Mouse (Mus musculus): Measurements from ENCODE around the gene Rufy2. TPM values are rescaled to one million over a fixed set of nuclear protein-coding genes. Genes with fewer than 3 reads are reported as not detected.

Gene Rufy2
- total RNA-seq, 1 experiment, result 15.8 TPM

GRCm38 (mm10) chr10:63026156-63026794 lies 46.3 kb downstream of the Rufy2 start:
- no peaks in the 10 kb centered on the region for H3K36me3 ChIP-seq (ENCODE audit: control insufficient read depth, insufficient read depth, low read length, poor library complexity, severe bottlenecking)
- no peaks in the 10 kb centered on the region for H3K9me3 ChIP-seq (ENCODE audit: control insufficient read depth, insufficient read depth, low read depth, low read length)
- no peak overlapping the region for H3K4me3 ChIP-seq (ENCODE audit: insufficient read depth in 1 of 2, low read depth in 1 of 2, low read length in 2 of 2, poor library complexity in 1 of 2, severe bottlenecking in 1 of 2)
- DNase-seq (ENCODE audit: low read depth, low spot score), result no peak
- H3K27ac ChIP-seq (ENCODE audit: insufficient read depth, low read depth, low read length, poor library complexity, severe bottlenecking), result no peak overlapping the region
- H3K9ac ChIP-seq (ENCODE audit: insufficient read depth, low read depth, low read length, poor library complexity, severe bottlenecking), result no peak overlapping the region
- in situ Hi-C loops (cut with MboI; ENCODE audit: low sequenced_read_pairs in 2 of 2, unreplicated experiment in 2 of 2), result no loop called here
- TF ChIP-seq ZNF384 (IDR thresholded peaks at IDR 0.05; ENCODE audit: low read depth, low read length), result no peak; the same call in 1 of the 2 replicates
- TF ChIP-seq ZC3H11A (IDR thresholded peaks at IDR 0.05; ENCODE audit: borderline replicate concordance, low read depth, low read length), result no peak
- TF ChIP-seq MAFK (IDR thresholded peaks at IDR 0.05; ENCODE audit: insufficient read depth, low read depth, low read length), result no peak
- TF ChIP-seq HCFC1 (IDR thresholded peaks at IDR 0.05; ENCODE audit: borderline replicate concordance, insufficient read depth, low read length), result no peak
- TF ChIP-seq CHD2 (IDR thresholded peaks at IDR 0.05; ENCODE audit: low read depth, low read length), result no peak
- H3K4me1 ChIP-seq (ENCODE audit: control insufficient read depth in 2 of 2, insufficient read depth in 2 of 2, low read length in 2 of 2, poor library complexity in 1 of 2), result peaks cover 3 to 4% of the 10 kb centered on the region in 2 experiments; a peak in 3 of 4 replicates

DNA sequence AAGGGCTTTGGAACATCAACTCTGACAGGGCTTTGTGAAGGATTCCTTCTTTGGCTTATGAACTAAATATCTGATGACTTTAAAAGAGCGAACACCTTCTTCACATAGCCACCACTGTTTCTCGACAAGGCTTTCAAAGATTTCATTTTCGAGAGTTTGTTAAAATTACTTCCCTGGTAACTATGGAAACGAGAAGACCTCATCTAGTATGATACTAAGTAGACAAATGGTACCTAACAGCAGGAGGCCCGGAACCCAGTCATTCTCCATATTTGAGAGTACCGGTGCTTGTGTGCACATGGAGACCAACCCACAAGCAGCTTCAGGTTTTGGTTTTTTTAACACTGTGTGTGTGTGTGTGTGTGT lies 46.8 kb downstream of the Rufy2 start:
- peaks cover 3 to 4% of the 10 kb centered on the region in 2 experiments; a peak in 2 of 4 replicates for H3K4me1 ChIP-seq (ENCODE audit: control insufficient read depth in 2 of 2, insufficient read depth in 2 of 2, low read length in 2 of 2, poor library complexity in 1 of 2)
- no peak for DNase-seq (ENCODE audit: low read depth, low spot score)
- H3K4me3 ChIP-seq (ENCODE audit: insufficient read depth in 1 of 2, low read depth in 1 of 2, low read length in 2 of 2, poor library complexity in 1 of 2, severe bottlenecking in 1 of 2), result no peak overlapping the region

GRCm38 (mm10) chr10:63027376-63028161 lies 47.5 kb downstream of the Rufy2 start:
- in situ Hi-C loops (cut with MboI; ENCODE audit: low sequenced_read_pairs in 2 of 2, unreplicated experiment in 2 of 2), result no loop called here
- Histone ChIP-seq H3K9me3 (ENCODE audit: control insufficient read depth, insufficient read depth, low read depth, low read length) (no peaks in the 10 kb centered on the region), H3K36me3 (ENCODE audit: control insufficient read depth, insufficient read depth, low read length, poor library complexity, severe bottlenecking) (no peaks in the 10 kb centered on the region), H3K4me1 (ENCODE audit: control insufficient read depth in 2 of 2, insufficient read depth in 2 of 2, low read length in 2 of 2, poor library complexity in 1 of 2) (peaks cover 2 to 4% of the 10 kb centered on the region in 2 experiments; a peak in 1 of 4 replicates), H3K27ac (ENCODE audit: insufficient read depth, low read depth, low read length, poor library complexity, severe bottlenecking) (no peak overlapping the region), H3K4me3 (ENCODE audit: insufficient read depth in 1 of 2, low read depth in 1 of 2, low read length in 2 of 2, poor library complexity in 1 of 2, severe bottlenecking in 1 of 2) (no peak overlapping the region), H3K9ac (ENCODE audit: insufficient read depth, low read depth, low read length, poor library complexity, severe bottlenecking) (no peak overlapping the region)
- TF ChIP-seq HCFC1 (IDR thresholded peaks at IDR 0.05; ENCODE audit: borderline replicate concordance, insufficient read depth, low read length) (no peak), CHD2 (IDR thresholded peaks at IDR 0.05; ENCODE audit: low read depth, low read length) (no peak), ZNF384 (IDR thresholded peaks at IDR 0.05; ENCODE audit: low read depth, low read length) (no peak), MAFK (IDR thresholded peaks at IDR 0.05; ENCODE audit: insufficient read depth, low read depth, low read length) (no peak), ZC3H11A (IDR thresholded peaks at IDR 0.05; ENCODE audit: borderline replicate concordance, low read depth, low read length) (no peak)
- no peak for DNase-seq (ENCODE audit: low read depth, low spot score)

More for the DNA sequence above, 46.8 kb downstream of the Rufy2 start:
- Histone ChIP-seq H3K9ac (ENCODE audit: insufficient read depth, low read depth, low read length, poor library complexity, severe bottlenecking) (no peak overlapping the region), H3K9me3 (ENCODE audit: control insufficient read depth, insufficient read depth, low read depth, low read length) (no peaks in the 10 kb centered on the region), H3K36me3 (ENCODE audit: control insufficient read depth, insufficient read depth, low read length, poor library complexity, severe bottlenecking) (no peaks in the 10 kb centered on the region), H3K27ac (ENCODE audit: insufficient read depth, low read depth, low read length, poor library complexity, severe bottlenecking) (no peak overlapping the region)
- no peak for TF ChIP-seq MAFK (IDR thresholded peaks at IDR 0.05; ENCODE audit: insufficient read depth, low read depth, low read length)
- TF ChIP-seq CHD2 (IDR thresholded peaks at IDR 0.05; ENCODE audit: low read depth, low read length), result no peak
- no peak for TF ChIP-seq ZC3H11A (IDR thresholded peaks at IDR 0.05; ENCODE audit: borderline replicate concordance, low read depth, low read length)
- TF ChIP-seq ZNF384 (IDR thresholded peaks at IDR 0.05; ENCODE audit: low read depth, low read length), result no peak
- TF ChIP-seq HCFC1 (IDR thresholded peaks at IDR 0.05; ENCODE audit: borderline replicate concordance, insufficient read depth, low read length), result no peak
- in situ Hi-C loops (cut with MboI; ENCODE audit: low sequenced_read_pairs in 2 of 2, unreplicated experiment in 2 of 2), result no loop called here

GRCm38 (mm10) chr10:63028396-63028795 lies 48.4 kb downstream of the Rufy2 start:
- H3K9me3 ChIP-seq (ENCODE audit: control insufficient read depth, insufficient read depth, low read depth, low read length), result no peaks in the 10 kb centered on the region
- peaks cover 2 to 4% of the 10 kb centered on the region in 2 experiments; a peak in 1 of 4 replicates for H3K4me1 ChIP-seq (ENCODE audit: control insufficient read depth in 2 of 2, insufficient read depth in 2 of 2, low read length in 2 of 2, poor library complexity in 1 of 2)
- no peak overlapping the region for H3K27ac ChIP-seq (ENCODE audit: insufficient read depth, low read depth, low read length, poor library complexity, severe bottlenecking)
- in situ Hi-C loops (cut with MboI; ENCODE audit: low sequenced_read_pairs in 2 of 2, unreplicated experiment in 2 of 2), result no loop called here
- no peak for DNase-seq (ENCODE audit: low read depth, low spot score)
- H3K36me3 ChIP-seq (ENCODE audit: control insufficient read depth, insufficient read depth, low read length, poor library complexity, severe bottlenecking), result no peaks in the 10 kb centered on the region
- H3K9ac ChIP-seq (ENCODE audit: insufficient read depth, low read depth, low read length, poor library complexity, severe bottlenecking), result no peak overlapping the region
- H3K4me3 ChIP-seq (ENCODE audit: insufficient read depth in 1 of 2, low read depth in 1 of 2, low read length in 2 of 2, poor library complexity in 1 of 2, severe bottlenecking in 1 of 2), result no peak overlapping the region
- TF ChIP-seq HCFC1 (IDR thresholded peaks at IDR 0.05; ENCODE audit: borderline replicate concordance, insufficient read depth, low read length) (no peak), CHD2 (IDR thresholded peaks at IDR 0.05; ENCODE audit: low read depth, low read length) (no peak), ZC3H11A (IDR thresholded peaks at IDR 0.05; ENCODE audit: borderline replicate concordance, low read depth, low read length) (no peak)

Data from ES-E14 (cell line).